Mouse (Mus musculus) neural tube, embryonic 13.5 days (tissue): ENCODE data around the gene Slc6a8. TPM values are rescaled to one million over a fixed set of nuclear protein-coding genes. Genes with fewer than 3 reads are reported as not detected.

Source experiments
- polyA plus RNA-seq: library from polyadenylated mRNA; unstranded; fragments of >200 nt; fragmentation: Nextera tagmentation; extraction: Ambion mirVana; gene quantifications from 2 replicates; pipeline ENCODE4 v1.2.1, GENCODE M21; 2015

The Slc6a8 gene
- polyA plus RNA-seq, 1 experiment from 2014 or later: 7.7 TPM

Other genes starting within 250 kb of the Slc6a8 start
- not detected in 2 replicates for gene Trex2, start 237.8 kb upstream of the Slc6a8 start, polyA plus RNA-seq
- 59.9 and 64.1 TPM in 2 replicates for gene Haus7, start 214.1 kb upstream of the Slc6a8 start, polyA plus RNA-seq
- 32.8 and 35.2 TPM in 2 replicates for gene Bgn, start 189.5 kb upstream of the Slc6a8 start, polyA plus RNA-seq
- gene Atp2b3, start 170.1 kb upstream of the Slc6a8 start, polyA plus RNA-seq: 3.2 and 3.7 TPM in 2 replicates
- 1.1 and 1.6 TPM in 2 replicates for gene Dusp9, start 33.7 kb upstream of the Slc6a8 start, polyA plus RNA-seq
- gene Pnck, start 13.0 kb upstream of the Slc6a8 start, polyA plus RNA-seq: 86.2 and 94.4 TPM in 2 replicates
- gene Bcap31, start 43.0 kb downstream of the Slc6a8 start, polyA plus RNA-seq: 147 and 150 TPM in 2 replicates
- gene Abcd1, start 43.4 kb downstream of the Slc6a8 start, polyA plus RNA-seq: 10.3 and 11.1 TPM in 2 replicates
- gene Plxnb3, start 83.9 kb downstream of the Slc6a8 start, polyA plus RNA-seq: 0.50 and 0.73 TPM in 2 replicates
- 2.6 and 5.1 TPM in 2 replicates for gene Srpk3, start 101.3 kb downstream of the Slc6a8 start, polyA plus RNA-seq
- 226 and 232 TPM in 2 replicates for gene Idh3g, start 113.7 kb downstream of the Slc6a8 start, polyA plus RNA-seq
- gene Ssr4, start 113.9 kb downstream of the Slc6a8 start, polyA plus RNA-seq: 144 and 160 TPM in 2 replicates
- 2.6 and 3.2 TPM in 2 replicates for gene Pdzd4, start 151.8 kb downstream of the Slc6a8 start, polyA plus RNA-seq
- gene Avpr2, start 219.0 kb downstream of the Slc6a8 start, polyA plus RNA-seq: 0.14 and 0.15 TPM in 2 replicates
- 97.6 and 98.7 TPM in 2 replicates for gene L1cam, start 223.0 kb downstream of the Slc6a8 start, polyA plus RNA-seq
- gene Arhgap4, start 248.7 kb downstream of the Slc6a8 start, polyA plus RNA-seq: 2.8 and 3.2 TPM in 2 replicates
- 97.3 and 112 TPM in 2 replicates for gene Naa10, start 248.8 kb downstream of the Slc6a8 start, polyA plus RNA-seq